Comparison of ENCODE assay signal across 8 mouse cellular contexts in the genomic region with DNA sequence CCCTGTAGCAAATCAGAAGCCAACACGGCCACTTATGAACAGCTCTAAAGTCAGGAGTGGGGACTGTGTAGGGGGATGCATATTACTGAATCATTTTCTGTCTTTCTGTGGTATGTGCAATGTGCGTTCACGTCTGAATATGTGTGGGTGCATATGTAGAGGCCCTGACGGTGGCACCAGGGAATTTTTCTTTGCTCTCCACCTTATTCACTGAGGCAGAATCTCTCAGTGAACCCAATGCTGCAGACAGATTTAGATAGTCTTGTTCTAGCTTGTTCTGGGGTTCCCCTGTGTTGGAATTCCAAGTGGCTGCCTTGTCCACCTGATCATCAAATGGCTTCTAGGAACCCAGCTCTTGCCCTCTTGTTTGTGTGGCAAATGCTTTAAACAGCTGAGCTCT. TPM values are rescaled to one million over a fixed set of nuclear protein-coding genes. Genes with fewer than 3 reads are reported as not detected.
DNase-seq lines count a peak whose midpoint lies in the region; ATAC-seq and TF ChIP-seq lines count a peak whose summit lies in the region.

No protein-coding gene starts in this region.

- TF ChIP-seq CTCF in kidney, postnatal 0 days (IDR thresholded peaks at IDR 0.05; ENCODE audit: low read depth) = no peak

- H3K4me3 ChIP-seq in kidney, postnatal 0 days (replicated peaks; ENCODE audit: low read depth, low read length) = no peak overlapping the region
- peak overlapping the region; percentile 50 for H3K4me3 ChIP-seq in embryonic facial prominence, embryonic 14.5 days (ENCODE audit: low read depth, low read length)
- peak overlapping the region; percentile 19; the same call in 1 of the 2 replicates for H3K4me3 ChIP-seq in hindbrain, embryonic 15.5 days
- peak overlapping the region; percentile 16 for H3K4me3 ChIP-seq in myocyte

- no peak overlapping the region for H3K27ac ChIP-seq in kidney, postnatal 0 days
- H3K27ac ChIP-seq in embryonic facial prominence, embryonic 14.5 days (replicated peaks; ENCODE audit: low read depth, low read length) = peak overlapping the region; percentile 48
- H3K27ac ChIP-seq in hindbrain, embryonic 15.5 days (replicated peaks) = peak overlapping the region; percentile 90

- no peak for ATAC-seq in kidney, postnatal 0 days (replicated peaks; ENCODE audit: low FRiP score, low read depth)
- ATAC-seq in embryonic facial prominence, embryonic 14.5 days (ENCODE audit: low read depth) = no peak
- no peak for ATAC-seq in hindbrain, embryonic 15.5 days (ENCODE audit: low FRiP score, low read depth)

- no peaks in the 10 kb centered on the region for H3K4me1 ChIP-seq in kidney, postnatal 0 days (replicated peaks; ENCODE audit: insufficient read depth, low read length)
- peaks cover 4% of the 10 kb centered on the region; the same call in 1 of the 2 replicates for H3K4me1 ChIP-seq in embryonic facial prominence, embryonic 14.5 days (ENCODE audit: control insufficient read depth, insufficient read depth, low read length)
- peaks cover 11% of the 10 kb centered on the region for H3K4me1 ChIP-seq in hindbrain, embryonic 15.5 days (replicated peaks)

- WGBS in kidney, postnatal 0 days = 66% methylated on average over 4 of the region's 4 CpGs
- WGBS in embryonic facial prominence, embryonic 14.5 days = 57% methylated on average over 4 of the region's 4 CpGs
- WGBS in hindbrain, embryonic 15.5 days = 62% methylated on average over 4 of the region's 4 CpGs

- no peaks in the 10 kb centered on the region for H3K79me2 ChIP-seq in myocyte (ENCODE audit: control insufficient read depth, insufficient read depth)

- H3ac ChIP-seq in myocyte (ENCODE audit: control insufficient read depth, insufficient read length) = no peak overlapping the region

- no peaks in the 10 kb centered on the region for H3K27me3 ChIP-seq in kidney, postnatal 0 days (ENCODE audit: insufficient read depth, low read length)
- no peaks in the 10 kb centered on the region for H3K27me3 ChIP-seq in embryonic facial prominence, embryonic 14.5 days (replicated peaks; ENCODE audit: control insufficient read depth, insufficient read depth, low read length)
- no peaks in the 10 kb centered on the region for H3K27me3 ChIP-seq in hindbrain, embryonic 15.5 days
- H3K27me3 ChIP-seq in myocyte (ENCODE audit: control insufficient read depth, insufficient read depth, insufficient read length) = peaks cover 8% of the 10 kb centered on the region

- H3K36me3 ChIP-seq in kidney, postnatal 0 days (ENCODE audit: insufficient read depth, low read length) = no peaks in the 10 kb centered on the region
- no peaks in the 10 kb centered on the region for H3K36me3 ChIP-seq in embryonic facial prominence, embryonic 14.5 days (ENCODE audit: control insufficient read depth, insufficient read depth, low read length)
- no peaks in the 10 kb centered on the region for H3K36me3 ChIP-seq in hindbrain, embryonic 15.5 days
- H3K36me3 ChIP-seq in myocyte (ENCODE audit: control insufficient read depth, insufficient read depth) = no peaks in the 10 kb centered on the region

- peak; percentile 8 for DNase-seq in kidney, postnatal 0 days (ENCODE audit: low spot score)
- DNase-seq in kidney, adult 11 months = no peak
- DNase-seq in embryonic facial prominence, embryonic 14.5 days (ENCODE audit: low spot score) = peak; percentile 26
- DNase-seq in yolk sac, embryonic 10.5 days (ENCODE audit: low spot score) = no peak
- DNase-seq in spleen, postnatal 4 days (ENCODE audit: low spot score in 2 of 2) = no peak
- DNase-seq in Muller cell, postnatal 12 days (ENCODE audit: inconsistent ontology term) = no peak

- no peak for TF ChIP-seq POLR2A in myocyte (IDR thresholded peaks at IDR 0.05; ENCODE audit: insufficient read length, low read depth)

- no peak overlapping the region for H3K9ac ChIP-seq in kidney, postnatal 0 days (ENCODE audit: low read depth, low read length)
- H3K9ac ChIP-seq in embryonic facial prominence, embryonic 14.5 days (ENCODE audit: low read depth, low read length) = peak overlapping the region; percentile 67
- H3K9ac ChIP-seq in hindbrain, embryonic 15.5 days = peak overlapping the region; percentile 23; the same call in 1 of the 2 replicates

- no peaks in the 10 kb centered on the region for H3K9me3 ChIP-seq in kidney, postnatal 0 days (replicated peaks; ENCODE audit: low read length)
- no peaks in the 10 kb centered on the region for H3K9me3 ChIP-seq in embryonic facial prominence, embryonic 14.5 days (ENCODE audit: control insufficient read depth, low read length)
- H3K9me3 ChIP-seq in hindbrain, embryonic 15.5 days = no peaks in the 10 kb centered on the region

- peak overlapping the region; percentile 64; the same call in 1 of the 2 replicates for H3K4me2 ChIP-seq in kidney, postnatal 0 days (ENCODE audit: low read length)
- H3K4me2 ChIP-seq in embryonic facial prominence, embryonic 14.5 days (ENCODE audit: low read depth, low read length) = peak overlapping the region; percentile 59
- H3K4me2 ChIP-seq in hindbrain, embryonic 15.5 days = peak overlapping the region; percentile 61
- H3K4me2 ChIP-seq in myocyte (ENCODE audit: low read depth) = peak overlapping the region; percentile 76

TF ChIP-seq in myocyte, 11 proteins besides CTCF, POLR2A, EP300 and RAD21:
- TF ChIP-seq MYOD1 (IDR thresholded peaks at IDR 0.05; ENCODE audit: control insufficient read depth in 1 of 3, insufficient read length in 2 of 3, low read depth in 2 of 3) (no peak), CEBPB (IDR thresholded peaks at IDR 0.05; ENCODE audit: insufficient read depth, poor library complexity, severe bottlenecking) (no peak), MYOG (IDR thresholded peaks at IDR 0.05; ENCODE audit: control insufficient read depth in 1 of 3, insufficient read depth in 1 of 3, insufficient read length in 2 of 3, low read depth in 2 of 3) (no peak), REST (IDR thresholded peaks at IDR 0.05; ENCODE audit: insufficient read depth, insufficient read length) (no peak), USF1 (IDR thresholded peaks at IDR 0.05; ENCODE audit: low read depth) (no peak), POLR2AphosphoS2 (IDR thresholded peaks at IDR 0.05; ENCODE audit: insufficient read length, low read depth) (no peak), TCF12 (IDR thresholded peaks at IDR 0.05; ENCODE audit: insufficient read depth, poor library complexity, severe bottlenecking) (no peak), SRF (IDR thresholded peaks at IDR 0.05; ENCODE audit: control insufficient read depth, insufficient read length, low read depth) (no peak), E2F4 (IDR thresholded peaks at IDR 0.05; ENCODE audit: insufficient read depth) (no peak), MAX (IDR thresholded peaks at IDR 0.05; ENCODE audit: low read depth) (no peak), TCF3 (IDR thresholded peaks at IDR 0.05; ENCODE audit: insufficient read length, low read depth) (no peak)

RNA-seq across cellular contexts. Expression of gene Slc4a5, which starts 48.0 kb away (rescaled TPM):
- 0.69 and 0.86 TPM in 2 replicates for polyA plus RNA-seq in kidney, postnatal 0 days (2015; fragmentation: Nextera tagmentation; extraction: Ambion mirVana)
- polyA plus RNA-seq in embryonic facial prominence, embryonic 14.5 days (2014; fragmentation: Nextera tagmentation; extraction: Ambion mirVana) = 0.47 and 0.57 TPM in 2 replicates
- 2.2 and 2.8 TPM in 2 replicates for polyA plus RNA-seq in hindbrain, embryonic 15.5 days (2015; fragmentation: Nextera tagmentation; extraction: Ambion mirVana)
- polyA plus RNA-seq in myocyte (2012; fragmentation: generic; extraction: Trizol) = 0.02 TPM

RNA-seq across cellular contexts. Expression of gene Mthfd2, which starts 58.1 kb away (rescaled TPM):
- polyA plus RNA-seq in kidney, postnatal 0 days (2015; fragmentation: Nextera tagmentation; extraction: Ambion mirVana) = 21.6 and 25.8 TPM in 2 replicates
- polyA plus RNA-seq in embryonic facial prominence, embryonic 14.5 days (2014; fragmentation: Nextera tagmentation; extraction: Ambion mirVana) = 34.6 and 40.8 TPM in 2 replicates
- polyA plus RNA-seq in hindbrain, embryonic 15.5 days (2015; fragmentation: Nextera tagmentation; extraction: Ambion mirVana) = 28.9 and 32.8 TPM in 2 replicates
- 260 TPM for polyA plus RNA-seq in myocyte (2012; fragmentation: generic; extraction: Trizol)

RNA-seq across cellular contexts. Expression of gene Mob1a, which starts 58.2 kb away (rescaled TPM):
- 46.8 and 50.6 TPM in 2 replicates for polyA plus RNA-seq in kidney, postnatal 0 days (2015; fragmentation: Nextera tagmentation; extraction: Ambion mirVana)
- polyA plus RNA-seq in embryonic facial prominence, embryonic 14.5 days (2014; fragmentation: Nextera tagmentation; extraction: Ambion mirVana) = 80.3 and 80.7 TPM in 2 replicates
- 22.9 and 24.6 TPM in 2 replicates for polyA plus RNA-seq in hindbrain, embryonic 15.5 days (2015; fragmentation: Nextera tagmentation; extraction: Ambion mirVana)
- polyA plus RNA-seq in myocyte (2012; fragmentation: generic; extraction: Trizol) = 22.8 TPM

Comparison
In these comparisons a context has a peak if more than half of its experiments do, and no peak if none do; other contexts are left out.
1. DNase-seq: peak in kidney, postnatal 0 days (single experiment) and embryonic facial prominence, embryonic 14.5 days (single experiment); none in kidney, adult 11 months (single experiment), yolk sac, embryonic 10.5 days (single experiment), spleen, postnatal 4 days (0 of 2) and Muller cell, postnatal 12 days (single experiment).
2. Peak in every context shown above with its lines, with median percentiles within 50 percentile points of each other: H3K4me2 ChIP-seq.